Mouse (Mus musculus): ENCODE data around the gene Apoe. TPM values are rescaled to one million over a fixed set of nuclear protein-coding genes. Genes with fewer than 3 reads are reported as not detected.

Gene Apoe
- polyA plus RNA-seq, 1 experiment from 2014 or later = 20,006 TPM

DNA sequence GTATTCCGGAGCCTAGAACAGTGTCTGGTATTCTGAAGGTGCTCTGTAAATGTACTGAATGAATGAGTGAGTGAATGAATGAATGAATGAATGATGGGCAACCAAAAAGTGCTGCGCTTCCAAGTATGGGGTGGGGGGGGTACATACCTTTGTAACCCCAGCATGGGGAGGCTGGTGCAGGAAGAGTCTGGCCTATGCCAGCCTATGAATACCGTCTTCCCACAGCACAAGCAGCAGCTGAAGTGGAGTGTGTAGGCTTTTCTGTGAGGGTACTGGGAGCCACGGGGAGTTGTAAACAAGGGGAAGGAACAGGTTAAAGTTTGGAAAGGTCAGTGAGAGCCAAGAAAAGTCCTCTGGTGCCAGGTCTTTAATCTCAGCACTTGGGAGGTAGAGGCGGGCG is 44.8 kb upstream of the Apoe start:
- no peak overlapping the region for H3K9ac ChIP-seq (replicated peaks)
- no peak overlapping the region for H3K4me3 ChIP-seq (ENCODE audit: low read depth, low read length)
- H3K4me2 ChIP-seq (ENCODE audit: low read depth, low read length) = no peak overlapping the region
- no peaks in the 10 kb centered on the region for H3K27me3 ChIP-seq (ENCODE audit: insufficient read depth, low read length)
- no peak overlapping the region for H3K27ac ChIP-seq (ENCODE audit: low read depth)
- H3K36me3 ChIP-seq (replicated peaks; ENCODE audit: insufficient read depth, low read length) = peaks cover 3% of the 10 kb centered on the region
- peaks cover 37% of the 10 kb centered on the region for H3K4me1 ChIP-seq (ENCODE audit: insufficient read depth)
- no peak for ATAC-seq
- WGBS (ENCODE audit: insufficient replicate concordance) = 72% methylated on average over 6 of the region's 6 CpGs
- no peaks in the 10 kb centered on the region for H3K9me3 ChIP-seq (ENCODE audit: low read length)
- TF ChIP-seq EP300 (IDR thresholded peaks at IDR 0.05; ENCODE audit: low read depth) (no peak), CTCF (IDR thresholded peaks at IDR 0.05; ENCODE audit: low read depth) (no peak)
- DNase-seq = no peak

DNA sequence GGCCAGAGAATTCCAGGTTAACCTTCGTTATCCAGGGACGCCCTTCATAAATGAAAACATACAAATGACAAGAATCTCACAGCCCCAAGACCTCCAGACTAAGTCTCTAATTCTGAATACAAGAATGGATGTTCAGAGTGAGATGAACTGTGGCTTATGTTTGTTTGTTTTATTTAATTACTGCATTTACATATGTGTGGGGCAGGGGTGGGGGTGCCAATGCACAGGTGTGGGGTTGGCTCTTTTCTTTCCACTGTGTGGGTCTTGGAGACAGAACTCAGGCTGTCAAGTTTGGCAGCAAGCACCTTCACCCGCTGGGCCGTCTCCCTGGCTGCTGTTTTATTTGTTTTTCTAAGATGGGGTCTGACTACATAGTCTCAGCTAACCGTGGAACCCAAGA is 43.5 kb upstream of the Apoe start:
- no peak for DNase-seq
- peaks cover 28% of the 10 kb centered on the region for H3K4me1 ChIP-seq (ENCODE audit: insufficient read depth)
- no peak overlapping the region for H3K27ac ChIP-seq (ENCODE audit: low read depth)
- H3K4me2 ChIP-seq (ENCODE audit: low read depth, low read length) = no peak overlapping the region
- no peak overlapping the region for H3K4me3 ChIP-seq (ENCODE audit: low read depth, low read length)
- H3K9ac ChIP-seq (replicated peaks) = no peak overlapping the region
- WGBS (ENCODE audit: insufficient replicate concordance) = 62% methylated on average over 5 of the region's 5 CpGs
- no peaks in the 10 kb centered on the region for H3K27me3 ChIP-seq (ENCODE audit: insufficient read depth, low read length)
- H3K9me3 ChIP-seq (ENCODE audit: low read length) = no peaks in the 10 kb centered on the region
- no peak for TF ChIP-seq EP300 (IDR thresholded peaks at IDR 0.05; ENCODE audit: low read depth)
- no peak for TF ChIP-seq CTCF (IDR thresholded peaks at IDR 0.05; ENCODE audit: low read depth)
- no peak for ATAC-seq
- peaks cover 4% of the 10 kb centered on the region for H3K36me3 ChIP-seq (replicated peaks; ENCODE audit: insufficient read depth, low read length)

DNA sequence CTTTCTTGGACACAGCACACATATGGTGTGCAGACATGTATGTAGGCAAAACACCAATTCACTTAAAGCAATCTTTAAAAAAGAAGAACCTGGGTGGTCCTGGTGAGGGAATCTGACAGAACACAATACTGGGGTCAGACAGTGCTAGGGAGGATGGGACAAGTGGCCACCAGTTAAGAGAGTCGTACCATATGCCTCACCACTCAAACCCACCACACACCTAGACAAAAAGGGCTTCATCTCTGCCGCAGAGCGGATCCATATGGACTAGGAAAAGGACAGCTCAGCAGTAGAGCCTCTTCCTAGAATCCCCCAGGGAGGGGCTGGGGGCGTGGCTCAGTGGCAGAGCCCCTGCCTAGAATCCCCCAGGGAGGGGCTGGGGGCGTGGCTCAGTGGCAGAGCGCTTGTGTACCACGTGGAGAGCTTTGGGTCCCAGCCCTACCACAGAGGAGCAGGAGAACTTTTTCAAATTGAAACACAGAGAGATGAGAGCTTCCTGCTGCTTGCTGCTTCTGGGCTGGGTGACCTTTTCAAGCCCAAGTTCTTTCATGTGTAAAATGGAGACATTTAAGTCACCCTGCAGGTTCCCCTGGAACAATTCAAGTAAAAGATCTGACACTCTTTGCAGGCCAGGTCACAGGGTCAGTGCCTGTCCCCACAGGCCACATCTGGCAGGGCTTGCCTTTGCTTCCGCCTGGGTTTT is 42.5 kb upstream of the Apoe start:
- no peak overlapping the region for H3K27ac ChIP-seq (ENCODE audit: low read depth)
- DNase-seq = no peak
- peaks cover 21% of the 10 kb centered on the region for H3K4me1 ChIP-seq (ENCODE audit: insufficient read depth)
- no peaks in the 10 kb centered on the region for H3K9me3 ChIP-seq (ENCODE audit: low read length)
- no peak for ATAC-seq
- H3K27me3 ChIP-seq (ENCODE audit: insufficient read depth, low read length) = no peaks in the 10 kb centered on the region
- no peak overlapping the region for H3K9ac ChIP-seq (replicated peaks)
- no peak for TF ChIP-seq EP300 (IDR thresholded peaks at IDR 0.05; ENCODE audit: low read depth)
- no peak for TF ChIP-seq CTCF (IDR thresholded peaks at IDR 0.05; ENCODE audit: low read depth)
- H3K4me3 ChIP-seq (ENCODE audit: low read depth, low read length) = no peak overlapping the region
- no peak overlapping the region for H3K4me2 ChIP-seq (ENCODE audit: low read depth, low read length)
- 29% methylated on average over 8 of the region's 8 CpGs for WGBS (ENCODE audit: insufficient replicate concordance)
- peaks cover 7% of the 10 kb centered on the region for H3K36me3 ChIP-seq (replicated peaks; ENCODE audit: insufficient read depth, low read length)

GRCm38 (mm10) chr7:19740269-19740668 is 41.3 kb upstream of the Apoe start:
- WGBS (ENCODE audit: insufficient replicate concordance) = 73% methylated on average over 11 of the region's 11 CpGs
- H3K4me3 ChIP-seq (ENCODE audit: low read depth, low read length) = no peak overlapping the region
- no peak for ATAC-seq
- H3K4me1 ChIP-seq (ENCODE audit: insufficient read depth) = peaks cover 15% of the 10 kb centered on the region
- H3K4me2 ChIP-seq (ENCODE audit: low read depth, low read length) = no peak overlapping the region
- no peak overlapping the region for H3K27ac ChIP-seq (ENCODE audit: low read depth)
- peaks cover 7% of the 10 kb centered on the region for H3K36me3 ChIP-seq (replicated peaks; ENCODE audit: insufficient read depth, low read length)
- DNase-seq = no peak
- TF ChIP-seq CTCF (IDR thresholded peaks at IDR 0.05; ENCODE audit: low read depth) = peak; percentile 36
- no peak for TF ChIP-seq EP300 (IDR thresholded peaks at IDR 0.05; ENCODE audit: low read depth)
- H3K27me3 ChIP-seq (ENCODE audit: insufficient read depth, low read length) = no peaks in the 10 kb centered on the region
- no peaks in the 10 kb centered on the region for H3K9me3 ChIP-seq (ENCODE audit: low read length)
- no peak overlapping the region for H3K9ac ChIP-seq (replicated peaks)

GRCm38 (mm10) chr7:19738771-19739170 is 39.8 kb upstream of the Apoe start:
- no peak overlapping the region for H3K4me2 ChIP-seq (ENCODE audit: low read depth, low read length)
- H3K36me3 ChIP-seq (replicated peaks; ENCODE audit: insufficient read depth, low read length) = peaks cover 7% of the 10 kb centered on the region
- no peak overlapping the region for H3K4me3 ChIP-seq (ENCODE audit: low read depth, low read length)
- DNase-seq = no peak
- H3K9me3 ChIP-seq (ENCODE audit: low read length) = no peaks in the 10 kb centered on the region
- H3K4me1 ChIP-seq (ENCODE audit: insufficient read depth) = peaks cover 11% of the 10 kb centered on the region
- no peak overlapping the region for H3K27ac ChIP-seq (ENCODE audit: low read depth)
- H3K27me3 ChIP-seq (ENCODE audit: insufficient read depth, low read length) = no peaks in the 10 kb centered on the region
- ATAC-seq = no peak
- H3K9ac ChIP-seq (replicated peaks) = no peak overlapping the region
- 77% methylated on average over 3 of the region's 3 CpGs for WGBS (ENCODE audit: insufficient replicate concordance)
- no peak for TF ChIP-seq EP300 (IDR thresholded peaks at IDR 0.05; ENCODE audit: low read depth)
- peak; percentile 52 for TF ChIP-seq CTCF (IDR thresholded peaks at IDR 0.05; ENCODE audit: low read depth)

- no peaks in the 10 kb centered on the region for H3K9me3 ChIP-seq (ENCODE audit: low read length)
- H3K4me1 ChIP-seq (ENCODE audit: insufficient read depth) = peaks cover 6% of the 10 kb centered on the region
- H3K9ac ChIP-seq (replicated peaks) = no peak overlapping the region
- peak overlapping the region; percentile 24 for H3K4me2 ChIP-seq (ENCODE audit: low read depth, low read length)
- no peak for TF ChIP-seq EP300 (IDR thresholded peaks at IDR 0.05; ENCODE audit: low read depth)
- no peak for TF ChIP-seq CTCF (IDR thresholded peaks at IDR 0.05; ENCODE audit: low read depth)
- peak overlapping the region; percentile 48; the same call in 1 of the 2 replicates for H3K27ac ChIP-seq (ENCODE audit: low read depth)
- ATAC-seq (peak; percentile 88), DNase-seq (peak; percentile 42)
- 40% methylated on average over 16 of the region's 16 CpGs for WGBS (ENCODE audit: insufficient replicate concordance)
- H3K36me3 ChIP-seq (replicated peaks; ENCODE audit: insufficient read depth, low read length) = peaks cover 11% of the 10 kb centered on the region
- no peaks in the 10 kb centered on the region for H3K27me3 ChIP-seq (ENCODE audit: insufficient read depth, low read length)
- H3K4me3 ChIP-seq (ENCODE audit: low read depth, low read length) = no peak overlapping the region
Measured at GRCm38 (mm10) chr7:19736389-19737057, 37.5 kb upstream of the Apoe start.

Data from liver, postnatal 0 days (tissue).